Mouse (Mus musculus): ENCODE results near the gene Scn8a.

Gene Scn8a

DNA sequence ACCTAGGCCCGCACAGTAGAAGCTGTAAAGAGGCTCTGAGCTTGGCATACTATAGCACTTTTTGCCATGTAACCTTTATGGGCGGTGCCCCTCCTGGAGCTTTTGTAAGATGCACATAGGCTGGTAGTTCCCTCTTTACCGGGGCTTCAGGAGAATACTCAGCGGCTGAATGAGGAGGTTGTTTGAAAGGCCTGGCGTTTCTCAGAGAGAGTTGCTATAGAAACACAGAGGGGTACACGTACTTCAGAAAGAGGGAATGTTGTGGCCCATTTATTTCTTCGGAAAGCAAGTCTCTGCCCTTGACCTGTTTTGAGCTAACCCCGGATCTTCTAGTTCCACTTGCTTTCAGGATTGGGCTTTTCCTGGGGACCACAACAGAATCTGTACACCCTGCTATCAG is 83.2 kb downstream of the Scn8a start:
- intact Hi-C loops (cut with DNase I), result no loop called here

DNA sequence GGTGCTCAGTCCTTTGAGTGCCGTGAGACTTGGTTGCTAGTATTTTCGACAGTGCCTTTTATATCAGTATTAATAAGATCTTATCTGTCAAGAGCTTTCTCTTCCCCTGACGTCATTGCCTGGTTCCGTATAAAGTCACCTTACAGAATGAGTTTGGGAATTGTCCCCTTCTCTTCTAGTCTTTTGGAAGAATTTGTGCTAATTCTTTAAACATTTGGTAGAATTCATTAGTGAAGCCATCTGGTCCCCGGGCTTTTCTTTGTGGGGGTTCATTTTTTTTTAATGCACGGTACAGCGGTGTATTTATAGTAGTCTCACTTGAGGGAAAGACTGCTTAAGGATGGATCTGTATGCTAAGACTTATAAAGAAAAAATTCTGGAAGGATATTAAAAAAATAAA is 84.3 kb downstream of the Scn8a start:
- intact Hi-C loops (cut with DNase I), result no loop called here

DNA sequence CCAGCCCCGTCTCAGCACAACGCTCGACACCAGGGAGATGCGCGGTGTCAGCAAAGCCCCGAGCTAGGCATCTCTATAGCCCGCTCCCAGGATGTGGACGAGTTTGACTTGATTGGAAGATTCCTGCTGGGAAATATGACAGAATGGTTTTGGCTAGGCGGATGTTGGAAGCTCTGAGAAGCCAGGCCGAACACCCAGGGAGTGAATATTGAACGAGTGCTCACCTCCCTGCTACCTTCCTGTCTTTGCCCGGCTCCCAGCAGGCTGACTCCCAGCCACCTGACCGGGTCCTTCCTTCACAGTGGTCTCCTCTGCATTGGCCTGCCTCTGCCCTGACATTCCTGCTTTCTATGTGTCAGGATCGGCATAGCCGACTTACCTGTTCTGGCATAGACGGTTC is 85.1 kb downstream of the Scn8a start:
- intact Hi-C loops (cut with DNase I), result no loop called here

DNA sequence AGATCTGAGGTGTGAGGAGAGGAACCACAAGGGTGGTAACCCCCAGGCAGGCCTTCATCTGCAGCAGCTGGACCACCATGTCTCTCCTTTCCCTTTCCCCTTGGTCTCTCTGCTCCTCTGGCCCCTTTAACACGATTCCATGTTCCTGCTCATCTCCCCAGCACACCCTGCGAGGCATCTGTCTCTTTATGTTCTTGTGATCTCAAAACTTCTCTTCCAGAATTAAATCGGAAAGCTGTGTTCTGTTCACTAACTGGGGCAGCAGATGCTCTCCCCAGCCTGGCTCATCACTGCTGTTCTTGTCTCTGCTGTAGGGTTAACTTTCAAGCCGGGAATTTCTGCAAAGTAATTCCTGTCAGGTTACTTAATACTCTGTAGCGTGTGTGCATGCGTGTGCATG is 91.3 kb downstream of the Scn8a start:
- intact Hi-C loops (cut with DNase I), result no loop called here

DNA sequence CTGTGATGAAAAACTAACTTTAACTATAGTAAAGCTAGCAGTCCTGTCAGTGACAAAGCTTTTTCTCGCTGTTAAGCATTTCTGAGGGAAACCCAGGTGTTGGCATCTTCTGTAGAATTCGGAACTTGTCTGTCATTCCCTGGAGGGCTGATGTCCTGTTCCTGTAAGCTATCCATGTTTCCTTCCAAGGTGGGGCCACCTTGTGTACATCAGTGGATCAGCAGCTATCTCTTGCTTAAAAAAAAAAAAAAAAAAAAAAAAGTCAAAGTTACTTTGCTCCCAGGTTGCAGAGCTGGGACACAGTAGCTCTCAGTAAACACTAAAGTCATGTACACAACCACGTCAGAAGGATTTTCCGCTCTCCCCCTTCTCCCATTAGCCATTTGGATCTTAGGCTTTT is 91.9 kb downstream of the Scn8a start:
- intact Hi-C loops (cut with DNase I), result no loop called here

DNA sequence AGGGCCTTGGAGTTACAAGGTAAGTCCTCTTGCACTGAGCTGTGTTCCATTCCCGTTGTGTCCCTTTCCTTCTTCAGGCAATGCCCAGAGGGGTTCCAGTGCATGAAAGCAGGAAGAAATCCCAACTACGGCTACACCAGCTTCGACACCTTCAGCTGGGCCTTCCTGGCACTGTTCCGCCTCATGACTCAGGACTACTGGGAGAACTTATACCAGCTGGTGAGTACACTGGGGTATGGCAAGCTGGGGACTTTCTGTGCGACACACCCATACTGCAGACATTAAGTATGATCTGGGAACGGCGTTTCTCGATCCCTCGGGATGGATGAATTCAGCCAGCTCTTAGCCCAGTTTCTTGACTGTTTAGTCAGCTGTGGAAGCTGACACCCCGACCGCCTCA is 101.8 kb downstream of the Scn8a start:
- intact Hi-C loops (cut with DNase I), result no loop called here

DNA sequence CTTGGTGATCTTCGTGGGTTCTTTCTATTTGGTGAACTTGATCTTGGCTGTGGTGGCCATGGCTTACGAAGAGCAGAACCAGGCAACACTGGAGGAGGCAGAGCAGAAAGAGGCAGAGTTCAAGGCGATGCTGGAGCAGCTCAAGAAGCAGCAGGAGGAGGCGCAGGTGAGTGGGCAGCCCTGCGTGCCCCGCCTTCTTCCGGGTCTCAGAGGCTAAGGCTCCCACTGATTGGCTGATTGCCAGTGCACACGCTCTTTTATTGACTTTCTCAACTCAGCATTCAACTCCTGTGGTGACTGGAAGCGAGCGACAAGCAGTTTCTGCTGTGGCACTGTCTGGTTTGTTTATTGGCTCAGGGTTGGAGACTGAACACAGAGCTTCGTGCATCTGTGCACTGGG is 103.1 kb downstream of the Scn8a start:
- intact Hi-C loops (cut with DNase I), result no loop called here

DNA sequence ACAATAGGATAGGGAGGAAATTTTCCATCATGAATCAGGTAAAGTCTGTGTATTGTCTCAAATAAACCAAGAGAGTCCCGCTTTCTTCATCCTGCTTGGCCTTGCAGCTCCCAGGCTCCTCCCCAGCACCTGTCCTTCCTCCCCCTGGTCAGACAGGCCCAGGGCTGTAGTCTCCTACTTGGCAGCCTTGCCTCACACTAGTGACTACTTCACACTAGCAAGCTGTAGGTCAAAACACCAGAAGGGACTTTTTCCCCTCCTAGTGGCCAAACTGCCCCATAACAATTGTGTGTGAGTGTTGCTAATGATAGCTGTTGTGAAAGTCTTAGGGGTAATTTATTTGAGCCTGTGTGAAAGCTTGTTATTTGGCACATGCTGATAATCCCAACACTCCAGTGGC is 105.0 kb downstream of the Scn8a start:
- intact Hi-C loops (cut with DNase I), result no loop called here

DNA sequence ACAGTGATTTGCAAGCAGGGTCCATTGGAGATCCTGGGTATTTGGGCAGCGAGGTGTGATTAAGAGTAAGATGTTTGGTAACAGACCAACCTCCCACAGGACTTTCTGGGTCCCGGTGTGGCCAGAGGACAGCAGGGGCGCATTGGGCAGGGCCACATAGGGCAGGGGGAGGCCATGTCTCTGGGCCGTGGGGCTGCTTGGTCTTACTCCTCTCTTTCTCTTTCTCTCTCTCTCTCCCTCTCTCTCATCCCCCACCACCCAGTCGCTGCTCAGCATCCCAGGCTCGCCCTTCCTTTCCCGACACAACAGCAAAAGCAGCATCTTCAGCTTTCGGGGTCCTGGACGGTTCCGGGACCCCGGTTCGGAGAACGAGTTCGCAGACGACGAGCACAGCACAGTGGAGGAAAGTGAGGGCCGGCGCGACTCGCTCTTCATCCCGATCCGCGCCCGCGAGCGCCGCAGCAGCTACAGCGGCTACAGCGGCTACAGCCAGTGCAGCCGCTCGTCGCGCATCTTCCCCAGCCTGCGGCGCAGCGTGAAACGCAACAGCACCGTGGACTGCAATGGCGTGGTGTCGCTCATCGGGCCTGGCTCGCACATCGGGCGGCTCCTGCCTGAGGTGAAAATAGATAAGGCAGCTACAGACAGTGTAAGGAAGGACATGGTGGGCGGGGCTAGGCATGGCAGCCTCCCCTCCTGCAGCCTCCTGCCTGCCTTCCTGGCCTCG is 113.9 kb downstream of the Scn8a start:
- intact Hi-C loops (cut with DNase I), result no loop called here

DNA sequence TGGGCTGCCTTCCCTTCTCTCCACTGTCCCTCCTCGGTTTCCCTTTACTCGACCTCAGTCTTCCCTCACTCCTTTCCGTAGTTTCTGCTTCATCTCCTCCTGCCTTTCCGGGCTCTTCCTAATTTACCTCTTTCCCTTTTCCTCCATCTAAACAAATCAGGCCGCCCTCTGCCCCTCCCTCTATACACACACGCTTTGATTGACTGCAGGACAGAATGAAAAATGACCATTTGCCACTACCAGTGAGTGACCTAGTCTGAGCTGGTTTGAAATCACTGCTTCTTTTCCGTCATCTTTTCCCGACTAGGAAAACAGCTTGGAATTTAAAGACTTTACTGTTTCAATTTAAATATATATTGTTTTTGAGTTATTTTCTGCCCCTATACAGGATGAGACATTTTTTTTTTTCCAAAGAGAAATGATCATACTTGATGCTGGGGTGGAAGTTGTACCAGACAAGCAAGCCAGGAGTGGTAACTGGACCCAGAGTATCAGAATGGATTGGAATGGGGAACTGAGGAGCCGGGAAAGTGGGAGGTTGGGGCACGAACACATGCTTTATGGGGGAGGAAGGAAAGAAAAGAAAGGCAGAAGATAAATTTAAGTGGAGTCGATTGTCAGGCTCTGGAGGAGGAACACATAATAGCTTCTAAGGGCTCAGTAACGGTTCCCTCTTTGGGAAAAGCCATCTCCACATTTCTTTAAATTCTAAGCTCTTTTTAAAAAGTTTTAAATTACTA is 114.7 kb downstream of the Scn8a start:
- intact Hi-C loops (cut with DNase I), result no loop called here

DNA sequence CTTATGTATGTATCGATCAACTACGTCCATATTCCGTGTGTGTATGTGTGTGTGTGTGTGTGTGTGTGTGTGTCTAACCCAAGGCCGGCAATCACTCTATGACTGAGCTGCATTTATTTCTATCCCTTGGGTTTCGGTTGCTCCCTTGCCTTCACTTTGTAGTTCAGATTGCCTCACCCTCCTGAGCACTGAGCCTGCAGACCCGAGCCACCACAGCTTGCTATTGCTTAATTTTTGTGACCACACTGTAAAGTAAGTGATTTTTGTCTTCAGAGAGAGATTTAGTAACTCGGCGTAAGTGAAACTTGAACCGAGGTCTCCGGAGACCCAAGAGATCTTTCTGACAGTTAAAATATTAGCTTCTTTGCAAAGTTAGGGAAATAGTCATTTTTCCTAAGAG is 116.8 kb downstream of the Scn8a start:
- intact Hi-C loops (cut with DNase I), result no loop called here

DNA sequence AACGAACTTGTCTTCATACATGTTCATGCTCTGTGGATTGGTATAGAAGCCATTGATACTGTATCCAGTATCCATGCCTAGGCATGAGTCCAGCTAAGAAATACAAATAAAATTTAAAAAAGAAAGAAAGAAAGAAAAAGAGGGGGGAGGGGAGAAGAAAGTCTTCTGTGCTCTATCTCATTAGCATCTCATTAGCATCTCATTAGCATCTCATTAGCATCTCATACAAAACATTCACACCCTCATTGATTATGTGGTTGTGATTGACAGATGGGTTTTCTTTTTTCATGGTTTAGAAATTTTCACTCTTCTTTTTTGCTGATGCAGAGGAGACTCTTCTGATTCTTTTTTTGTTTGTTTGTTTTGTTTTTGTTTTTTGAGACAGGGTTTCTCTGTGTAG is 117.4 kb downstream of the Scn8a start:
- intact Hi-C loops (cut with DNase I), result no loop called here

DNA sequence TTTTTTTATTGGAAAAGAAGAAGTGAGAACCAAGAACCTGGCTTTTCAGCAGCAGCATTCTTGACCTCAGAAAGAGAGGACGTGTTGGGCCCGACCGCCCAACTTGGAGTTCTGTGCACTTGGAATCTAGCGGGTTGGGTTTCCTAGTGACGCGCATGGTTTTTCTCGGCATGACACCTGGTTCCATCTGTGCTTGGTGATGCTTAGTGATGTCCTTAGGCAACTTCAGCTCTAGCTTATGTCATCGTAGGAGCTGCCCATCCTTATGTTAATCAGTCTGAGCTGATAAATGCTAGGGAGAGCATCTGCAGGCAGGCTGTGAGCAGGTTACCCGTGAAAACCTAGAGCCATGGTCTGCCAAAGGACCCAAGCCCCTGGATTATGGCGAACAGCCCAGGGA is 120.6 kb downstream of the Scn8a start:
- intact Hi-C loops (cut with DNase I), result no loop called here

DNA sequence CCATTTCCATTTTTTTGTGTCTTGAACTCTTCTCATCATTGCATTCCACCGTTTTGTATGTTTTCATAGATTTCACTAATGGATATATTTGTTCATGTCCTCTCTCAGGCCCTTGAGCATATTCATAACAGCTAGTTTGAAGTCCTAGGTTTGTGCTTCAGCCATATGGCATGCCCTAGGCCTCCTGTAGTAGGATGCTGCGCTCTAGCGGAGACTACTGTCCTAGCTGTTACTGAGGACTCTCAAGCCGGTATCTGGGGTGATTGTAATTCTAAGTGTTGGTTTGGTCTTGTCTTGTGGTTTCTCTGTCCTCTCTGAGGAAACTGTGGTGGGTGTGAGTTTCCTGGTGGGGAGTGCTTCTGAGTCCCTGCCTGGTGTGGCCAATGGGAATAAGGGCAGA is 127.4 kb downstream of the Scn8a start:
- intact Hi-C loops (cut with DNase I), result no loop called here

DNA sequence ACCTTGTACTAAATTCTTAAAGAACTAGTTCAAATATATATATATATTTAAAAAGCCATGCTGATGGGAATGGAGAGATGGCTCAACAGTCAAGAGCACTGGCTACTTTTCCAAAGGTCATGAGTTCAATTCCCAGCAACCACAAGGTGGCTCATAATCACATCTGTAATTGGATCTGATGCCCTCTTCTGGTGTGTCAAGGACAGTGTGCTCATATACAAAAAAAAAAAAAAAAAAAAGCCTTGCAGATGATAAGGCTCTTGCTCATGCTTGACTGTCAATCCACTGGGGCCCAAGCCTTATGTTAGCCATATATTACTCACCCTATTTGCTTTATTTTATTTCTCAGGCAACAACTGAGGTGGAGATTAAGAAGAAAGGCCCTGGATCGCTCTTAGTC is 132.0 kb downstream of the Scn8a start:
- intact Hi-C loops (cut with DNase I), result no loop called here

DNA sequence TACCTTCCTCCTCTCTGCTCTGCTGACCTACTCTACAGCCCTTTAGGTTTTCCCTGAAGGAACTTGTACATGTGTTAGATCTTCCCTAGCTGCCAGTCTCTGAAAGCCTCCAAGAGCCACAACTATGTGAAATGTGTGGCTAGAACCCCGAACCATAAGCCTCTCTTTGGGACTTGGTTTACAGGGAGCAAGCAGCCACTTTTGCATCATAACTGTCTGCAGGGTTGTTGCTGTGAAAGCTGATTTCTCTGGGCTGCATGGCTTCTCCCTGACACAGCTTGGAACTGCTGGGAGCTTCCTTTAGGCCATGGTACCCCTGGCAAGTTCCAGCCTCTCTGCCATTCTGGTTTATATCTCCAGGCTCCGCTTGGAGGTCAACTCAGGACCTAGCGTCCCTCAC is 132.8 kb downstream of the Scn8a start:
- intact Hi-C loops (cut with DNase I), result no loop called here

DNA sequence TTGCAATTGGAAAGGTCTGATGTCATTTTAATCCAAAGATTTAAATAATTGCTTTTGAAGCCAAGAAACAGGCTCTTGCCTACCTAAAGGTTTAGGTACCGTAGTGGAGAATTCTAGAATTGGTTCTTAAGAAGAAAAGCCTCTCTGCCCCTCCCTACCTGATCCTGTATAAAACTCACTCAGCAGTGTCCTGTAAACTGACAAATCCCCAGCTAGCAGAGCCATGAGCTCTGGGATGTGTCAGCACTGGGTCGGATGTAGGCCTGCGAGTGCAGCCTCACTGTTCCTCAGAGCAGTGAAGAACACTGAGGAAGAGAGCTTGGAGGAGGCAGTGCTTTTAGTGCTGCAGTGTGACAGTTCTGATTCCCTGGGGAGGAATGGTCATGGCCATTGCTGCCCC is 134.9 kb downstream of the Scn8a start:
- intact Hi-C loops (cut with DNase I), result no loop called here

DNA sequence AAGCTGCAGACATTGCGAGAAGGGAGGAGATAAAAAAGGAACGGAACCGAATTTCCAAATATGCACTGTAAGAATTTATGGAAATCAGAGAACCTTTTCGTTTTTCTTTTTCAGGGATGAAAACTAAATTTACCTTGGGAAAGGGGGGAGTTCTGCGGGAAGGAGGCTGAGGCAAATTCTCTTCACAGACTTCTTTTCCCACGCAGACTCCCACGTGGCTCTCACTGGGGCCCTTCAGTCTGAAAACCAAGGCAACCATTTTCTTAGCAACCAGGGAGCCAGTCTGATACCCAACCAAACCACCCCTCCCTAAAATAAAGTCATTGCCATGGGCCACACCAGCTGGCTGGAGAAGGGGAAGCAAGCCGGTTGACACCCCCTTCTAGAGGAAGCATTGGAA is 136.1 kb downstream of the Scn8a start:
- intact Hi-C loops (cut with DNase I), result no loop called here

DNA sequence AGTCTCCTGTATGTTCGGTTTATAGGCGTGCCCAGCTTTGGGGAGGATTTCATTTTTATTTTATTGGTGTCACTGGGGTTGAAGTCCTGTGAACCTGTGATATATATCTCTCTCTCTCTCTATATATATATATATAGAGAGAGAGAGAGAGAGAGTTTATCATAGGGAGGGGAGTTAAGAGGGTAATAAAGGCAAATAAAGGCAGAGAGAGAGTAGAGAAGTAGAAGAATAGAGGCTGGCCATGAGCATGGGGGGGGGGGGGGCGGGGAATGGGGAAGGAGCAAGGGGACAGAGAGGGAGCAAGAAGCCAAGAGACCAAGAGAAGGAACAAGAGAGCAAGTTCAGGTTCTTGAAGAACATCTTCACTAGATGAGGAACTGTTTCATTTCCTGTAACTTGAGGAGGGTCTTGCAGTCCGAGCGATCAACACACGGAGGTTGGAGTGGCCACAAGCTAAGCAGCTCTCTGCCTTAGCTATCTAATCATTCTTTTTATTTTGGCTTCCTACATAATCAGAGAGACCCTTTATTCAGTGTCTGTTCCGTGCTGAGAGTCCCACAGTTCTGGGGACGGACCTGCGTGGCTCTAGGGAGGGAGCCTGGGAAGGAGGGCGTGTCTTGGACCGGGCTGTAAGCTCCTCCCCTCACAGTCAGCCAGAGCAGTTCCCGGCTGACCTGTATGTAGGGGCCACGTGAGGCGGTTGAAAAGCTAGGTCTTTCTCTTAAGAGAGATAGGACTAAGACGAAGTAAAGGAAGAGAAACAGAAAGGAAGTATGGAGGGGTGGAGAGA is 136.8 kb downstream of the Scn8a start:
- intact Hi-C loops (cut with DNase I), result no loop called here

DNA sequence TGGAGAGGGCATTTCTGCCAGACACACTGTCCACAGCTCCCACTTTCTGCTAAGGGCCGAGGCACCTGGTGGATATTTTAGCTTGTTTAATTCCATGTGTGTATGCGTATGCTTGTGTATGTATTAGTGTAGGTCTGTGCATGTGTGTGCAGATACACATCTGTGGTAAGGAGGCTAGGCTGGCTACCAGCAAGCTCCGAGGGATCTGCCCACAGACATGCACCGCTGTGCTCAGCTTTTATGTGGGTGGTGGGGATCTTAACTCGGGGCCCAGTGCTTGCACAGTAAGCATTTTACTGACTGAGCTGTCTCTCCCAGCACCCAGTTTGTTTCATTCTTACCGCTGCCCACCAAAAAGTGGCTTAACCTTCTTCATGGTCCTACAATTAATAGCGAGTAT is 137.6 kb downstream of the Scn8a start:
- intact Hi-C loops (cut with DNase I), result no loop called here

DNA sequence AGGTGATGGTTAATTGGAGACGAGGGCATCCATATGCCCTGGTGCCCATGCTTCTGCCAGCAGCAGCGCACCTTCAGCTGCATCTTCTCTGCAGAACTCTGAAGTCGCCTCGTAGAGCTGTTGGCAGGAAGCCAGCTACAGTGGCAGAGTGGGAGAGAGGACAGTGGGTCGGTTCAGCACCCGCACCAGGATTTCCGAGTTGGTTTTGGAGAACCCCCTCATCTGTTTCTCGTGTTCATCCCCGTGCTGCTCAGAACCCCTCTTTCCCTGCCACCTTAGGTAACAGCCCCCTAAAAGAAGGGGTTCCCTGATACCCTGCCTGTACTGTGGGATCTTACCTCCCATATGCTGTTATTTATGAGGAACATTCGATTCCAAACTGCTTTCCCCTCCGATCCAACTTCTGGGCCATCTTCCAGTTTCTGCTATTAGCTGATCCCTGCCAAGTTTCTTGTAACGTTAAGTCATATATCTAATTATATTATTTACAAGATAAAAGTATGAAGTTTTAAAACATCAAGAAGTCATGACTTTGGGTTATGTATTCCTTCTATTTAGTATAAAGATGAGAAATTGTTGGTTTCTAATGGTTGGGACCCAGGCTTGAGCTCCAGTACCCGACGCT is 138.8 kb downstream of the Scn8a start:
- intact Hi-C loops (cut with DNase I), result no loop called here

DNA sequence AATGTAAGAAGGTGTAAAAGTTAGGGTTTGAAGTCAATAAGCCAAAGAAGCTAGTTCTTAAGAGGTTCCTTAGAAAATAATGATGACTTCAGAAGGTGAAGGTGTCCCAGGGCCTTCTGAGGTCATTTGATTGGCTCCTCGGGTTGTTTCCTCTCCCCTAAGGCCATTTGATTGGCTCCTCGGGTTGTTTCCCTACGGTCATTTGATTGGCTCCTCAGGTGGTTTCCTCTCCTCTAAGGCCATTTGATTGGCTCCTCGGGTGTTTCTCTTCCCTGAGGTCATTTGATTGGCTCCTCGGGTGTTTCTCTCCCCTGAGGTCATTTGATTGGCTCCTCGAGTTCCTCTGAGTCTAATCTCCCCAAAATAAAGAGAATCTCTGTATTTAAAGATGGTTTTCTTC is 141.7 kb downstream of the Scn8a start:
- intact Hi-C loops (cut with DNase I), result no loop called here
